Mouse (Mus musculus) left cerebral cortex, adult 9 months (tissue): ENCODE data around the gene Unc5cl.

Experiments
- DNase-seq, 2 experiments: peaks; one replicate each; pipeline ENCODE4 v3.0.0; 2022; ENCODE audit warnings: low spot score in 2 of 2

Unc5cl gene

DNA sequence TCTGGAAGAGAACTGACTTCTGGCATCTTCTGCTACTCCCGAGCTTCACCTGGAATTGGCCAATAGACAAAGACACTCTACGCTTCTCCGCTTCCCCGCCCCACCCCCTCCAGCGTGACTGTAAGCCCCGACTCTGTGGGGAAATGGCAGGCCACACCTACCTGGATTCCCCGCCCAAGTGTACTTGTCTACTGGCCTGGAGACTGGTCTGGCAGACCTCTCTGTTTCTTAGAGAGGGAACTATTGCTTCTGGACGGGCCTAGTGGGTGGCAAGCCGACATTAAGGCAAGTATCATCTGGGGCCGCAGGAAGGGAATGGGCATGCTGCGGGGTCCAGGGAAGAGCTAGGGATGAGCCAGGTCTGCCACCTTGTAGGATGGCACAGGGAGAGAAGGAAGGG, at the start of gene Unc5cl:
Unc5cl (plus strand) TSS at position 214 of the 400 bp plus-strand sequence.
- DNase-seq = no peak

DNA sequence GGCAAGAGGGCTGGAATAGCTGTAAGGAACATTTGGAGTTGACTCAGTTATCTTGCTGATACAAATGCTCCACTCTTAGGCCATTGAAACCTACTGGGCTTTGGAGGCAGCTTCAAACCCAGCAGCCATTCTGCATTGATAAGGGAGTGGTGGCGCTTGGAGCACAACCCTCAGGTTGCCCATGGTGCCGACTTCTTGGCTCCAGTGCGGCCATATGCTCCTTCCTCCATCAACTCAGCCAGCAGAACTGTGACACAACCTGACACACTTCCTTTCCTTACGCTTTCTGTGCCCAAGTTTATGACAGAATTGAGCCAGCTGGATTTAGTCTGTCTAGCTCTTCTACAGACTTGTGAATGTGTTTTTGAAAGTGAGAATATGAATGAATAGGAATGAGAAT, 47.5 kb upstream of the Unc5cl start:
- no peak for DNase-seq

DNA sequence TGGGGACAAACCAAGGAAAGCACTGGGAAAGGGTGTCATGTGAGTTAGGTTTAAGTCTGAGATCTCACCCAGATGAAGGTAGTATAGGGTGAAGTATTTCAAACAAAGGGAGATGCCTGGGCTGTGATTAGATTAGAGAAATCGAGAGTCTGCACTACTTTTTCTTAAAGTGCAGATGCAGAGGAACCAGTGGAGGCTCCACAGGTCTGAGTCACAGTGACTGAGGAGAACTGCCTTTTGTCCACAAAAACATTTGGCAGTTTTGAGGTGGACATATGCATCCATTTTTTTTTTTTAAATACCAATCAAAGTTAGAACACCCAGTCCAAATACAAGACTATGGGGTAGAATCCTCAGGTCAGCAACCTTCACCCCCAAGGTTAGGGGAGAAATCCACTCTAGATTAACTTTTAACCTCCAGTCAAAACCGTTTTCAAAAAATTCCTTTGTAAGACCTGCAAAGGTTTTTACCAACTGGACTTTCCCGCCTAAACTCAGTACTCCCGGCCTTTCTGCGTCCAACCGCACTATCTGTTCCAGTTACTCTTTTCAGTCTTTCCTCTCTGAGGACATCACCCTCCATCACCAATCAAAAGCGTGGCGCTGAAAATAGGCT, 46.7 kb upstream of the Unc5cl start:
- no peak for DNase-seq

DNA sequence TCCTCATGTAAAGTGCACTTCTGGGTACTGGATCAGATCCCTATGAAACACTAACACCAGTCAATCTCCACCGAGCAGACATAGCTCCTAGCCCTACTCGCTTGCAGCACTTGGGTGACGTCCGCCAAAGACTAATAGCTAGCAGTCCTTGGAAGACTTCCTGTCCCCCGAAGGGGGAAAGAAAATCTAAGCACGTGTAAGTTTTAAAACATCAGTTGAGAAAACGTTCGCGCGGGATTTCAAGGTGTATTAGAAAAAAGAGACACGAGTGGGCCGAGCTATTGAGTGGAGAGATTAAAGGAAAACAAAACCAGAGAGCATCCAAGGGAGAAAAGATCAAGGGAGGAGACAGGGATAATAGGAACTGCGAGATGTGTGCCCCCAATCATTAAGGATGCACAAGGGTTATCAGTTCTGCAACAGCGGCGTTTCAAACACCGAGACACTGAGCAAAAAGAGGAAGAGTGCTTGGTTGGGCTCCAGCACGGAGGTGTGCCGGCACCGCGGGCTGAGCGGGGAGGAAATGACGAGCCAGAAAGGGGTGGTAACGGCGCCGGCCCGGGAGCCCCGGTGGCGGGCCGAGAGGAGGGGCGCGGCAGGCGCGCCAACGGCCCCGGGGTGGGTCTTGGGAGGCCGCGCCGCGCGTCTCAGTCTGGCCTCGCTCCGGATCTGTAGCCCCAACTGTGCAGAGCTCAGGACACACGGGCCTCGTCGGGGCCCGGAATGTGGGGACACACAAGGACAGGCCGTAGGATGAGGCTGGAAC, 46.0 kb upstream of the Unc5cl start:
- DNase-seq = peak in 1 of 2 experiments; percentile 71

DNA sequence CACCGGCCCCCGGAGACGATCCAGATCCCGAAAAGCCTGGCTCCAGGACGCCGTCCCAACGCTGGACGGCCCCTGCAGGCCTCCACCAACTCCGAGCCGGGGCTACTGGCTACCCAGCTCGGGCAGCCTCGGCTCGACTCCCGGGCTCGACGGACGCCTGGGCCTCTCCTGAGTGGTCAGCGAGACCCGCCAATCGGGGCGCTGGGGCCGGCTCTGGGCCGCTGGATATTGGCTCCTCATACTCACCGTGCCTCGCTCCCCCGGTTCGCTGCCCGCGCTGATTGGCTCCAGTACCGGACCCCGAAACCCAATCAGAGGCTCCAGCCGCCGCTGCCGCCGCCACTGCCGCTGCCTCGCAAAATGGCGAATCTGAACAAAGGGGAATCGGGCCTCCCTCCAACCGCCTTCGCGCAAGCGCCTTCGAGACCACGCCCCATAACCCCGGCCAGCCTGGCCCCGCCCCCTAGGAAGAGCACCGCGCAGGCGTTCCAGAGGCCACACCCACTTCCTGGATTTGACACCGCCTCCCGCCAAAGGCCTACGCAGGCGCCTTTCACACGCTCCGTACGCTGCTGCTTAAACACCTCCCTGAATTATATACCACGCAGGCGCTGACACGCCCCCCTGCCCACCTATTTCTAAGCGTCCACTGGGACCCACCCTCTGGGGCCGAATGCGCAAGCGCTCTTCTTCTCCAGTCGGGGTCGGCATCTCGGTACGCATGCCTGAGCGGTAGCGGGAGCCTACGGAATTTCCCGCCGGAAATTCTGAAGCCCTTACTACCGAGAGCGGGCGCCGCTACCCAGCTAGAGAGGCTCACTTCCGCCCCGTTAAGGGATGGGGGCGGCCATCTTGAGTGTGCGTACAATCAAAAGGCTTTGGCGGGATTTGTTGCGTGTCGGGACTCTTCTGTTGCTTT, 45.1 kb upstream of the Unc5cl start, which contains the start of the genes Nfya and Oard1:
Nfya (minus strand) TSS at position 527 of the 919 bp plus-strand sequence.
Oard1 (plus strand) TSS at position 635 of the 919 bp plus-strand sequence.
- peak; percentile 100 for DNase-seq

DNA sequence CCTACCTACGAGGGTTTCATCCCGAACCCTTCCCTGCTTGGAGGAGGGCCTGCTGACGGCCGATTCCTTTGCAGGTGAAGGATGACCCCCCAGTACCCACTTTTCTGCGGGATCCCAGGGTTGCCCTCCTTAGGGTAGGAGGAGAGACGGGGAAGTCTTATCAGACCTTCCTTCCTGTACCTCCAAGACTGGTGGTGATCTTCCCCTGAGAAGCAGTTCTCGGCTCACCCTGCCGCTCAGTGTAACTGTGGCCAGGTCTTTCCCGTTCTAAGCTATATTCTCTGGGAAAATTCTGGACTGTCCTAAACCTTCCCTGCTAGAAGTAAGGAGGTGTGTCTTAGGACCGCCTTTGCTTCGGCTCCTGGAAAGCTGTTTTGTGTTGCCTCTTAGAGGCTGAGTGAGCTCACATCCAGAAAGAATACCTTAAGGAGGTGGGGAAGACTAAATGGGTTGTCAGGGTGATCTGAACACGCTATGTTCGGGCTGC, 44.4 kb upstream of the Unc5cl start:
- peak in 1 of 2 experiments; percentile 27 for DNase-seq

DNA sequence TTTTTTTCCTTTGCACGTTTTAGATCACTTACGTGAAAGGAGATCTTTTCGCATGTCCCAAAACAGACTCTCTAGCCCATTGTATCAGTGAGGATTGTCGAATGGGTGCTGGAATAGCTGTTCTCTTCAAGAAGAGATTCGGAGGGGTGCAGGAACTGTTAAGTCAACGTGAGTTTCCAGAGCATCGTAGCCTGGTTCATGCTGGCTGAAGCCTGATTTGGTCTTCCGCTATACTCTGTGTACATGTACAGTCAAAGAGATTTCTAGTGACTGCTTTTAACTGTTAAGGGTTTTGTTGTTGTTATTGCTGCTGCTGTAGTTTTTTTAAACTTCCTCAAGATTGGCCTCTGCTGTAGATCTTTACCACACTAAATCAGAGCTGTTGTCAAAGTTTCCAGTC, 43.5 kb upstream of the Unc5cl start:
- DNase-seq = no peak

DNA sequence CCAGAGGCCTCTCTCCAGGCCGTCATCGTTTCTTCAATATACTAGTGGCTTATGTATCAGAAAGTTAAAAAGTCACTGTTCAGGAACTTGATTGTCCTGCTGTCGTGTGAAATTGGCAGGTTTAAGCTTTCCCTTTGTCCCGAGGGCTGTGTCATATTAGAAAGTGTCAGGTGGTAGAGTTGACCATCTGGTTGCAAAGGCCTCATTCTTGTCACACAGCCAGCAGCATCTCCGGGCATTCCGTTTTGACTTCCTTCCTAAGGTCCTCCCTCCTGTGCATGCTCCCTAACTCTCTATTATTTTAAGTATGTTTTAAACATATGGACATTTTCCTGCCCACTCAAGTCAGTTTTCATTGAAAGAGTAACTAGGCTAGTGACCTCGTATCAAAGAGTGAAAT, 38.7 kb upstream of the Unc5cl start:
- DNase-seq = no peak

DNA sequence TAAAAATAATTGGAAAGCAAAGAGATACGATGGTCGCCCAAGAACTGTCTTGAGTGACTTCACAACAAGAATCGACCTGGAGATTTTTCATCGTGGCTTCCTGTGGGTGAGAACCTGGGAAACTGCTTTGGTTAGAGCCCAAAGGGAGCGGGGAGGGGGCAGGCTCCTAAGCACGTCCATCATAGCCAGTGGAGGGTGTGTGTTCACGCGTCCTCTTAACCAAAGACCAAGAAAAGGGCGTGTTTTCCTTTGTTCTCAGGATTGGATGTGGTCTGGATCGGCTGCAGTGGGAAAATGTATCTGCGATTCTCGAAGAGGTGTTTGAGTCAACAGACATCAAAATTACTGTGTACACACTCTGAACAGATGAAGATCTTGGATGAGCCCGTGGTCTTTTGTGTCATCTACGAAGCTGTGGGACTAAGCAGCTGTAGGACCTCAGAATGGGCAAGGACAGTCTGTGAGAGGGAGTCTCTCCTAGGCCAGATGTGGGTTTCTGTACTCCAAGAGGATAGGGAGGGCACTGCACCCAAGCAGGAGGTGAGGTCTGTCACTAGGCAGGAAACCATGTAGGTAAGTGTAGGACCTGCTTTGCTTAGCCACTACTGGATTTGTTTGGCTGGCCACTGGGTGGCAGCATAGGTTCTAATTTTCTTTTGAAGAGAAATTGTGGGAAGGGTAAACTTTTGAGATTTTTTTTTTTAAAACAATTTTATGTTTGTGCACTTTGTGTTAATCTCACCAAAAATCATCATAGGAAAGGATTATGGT, 38.1 kb upstream of the Unc5cl start:
- DNase-seq = peak in 1 of 2 experiments; percentile 60

DNA sequence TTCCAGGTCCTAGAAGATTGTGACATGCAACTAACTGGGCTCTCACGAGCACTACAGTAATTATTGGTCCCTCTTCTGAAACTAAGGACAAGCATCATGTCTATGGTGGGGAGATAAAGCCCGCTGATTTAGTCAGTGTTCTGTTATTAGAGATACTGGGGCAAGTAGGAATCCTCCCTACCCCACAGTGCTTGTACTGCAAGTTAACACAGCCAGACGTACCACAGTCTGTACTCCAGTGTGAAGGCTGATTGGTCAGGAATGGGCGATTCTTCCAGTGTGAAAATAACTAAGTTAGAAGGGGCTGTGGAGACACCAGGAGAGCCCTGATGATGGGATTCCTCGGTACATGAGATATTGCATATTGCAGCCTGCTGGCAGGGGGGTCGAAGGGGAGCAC, 37.2 kb upstream of the Unc5cl start:
- DNase-seq = no peak

DNA sequence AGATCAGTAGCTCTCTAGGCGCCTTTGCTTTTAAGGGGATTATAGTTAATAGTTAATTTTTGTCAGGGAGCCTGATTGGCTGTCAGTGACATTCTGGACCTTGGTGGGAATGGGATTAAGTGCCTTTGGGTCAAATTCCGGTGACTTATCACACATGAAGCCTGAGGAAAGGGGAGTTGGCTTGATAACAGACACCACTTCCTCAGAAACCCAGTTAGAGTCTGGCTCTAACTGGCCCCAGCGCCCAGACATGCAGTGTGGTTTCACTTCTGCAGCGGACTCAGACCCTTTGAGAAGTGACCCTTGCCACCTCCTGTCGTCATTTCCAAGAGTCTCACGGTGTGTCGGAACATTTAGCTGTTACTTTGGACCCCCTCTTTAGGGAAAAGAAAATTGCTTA, 36.5 kb upstream of the Unc5cl start:
- DNase-seq = no peak

DNA sequence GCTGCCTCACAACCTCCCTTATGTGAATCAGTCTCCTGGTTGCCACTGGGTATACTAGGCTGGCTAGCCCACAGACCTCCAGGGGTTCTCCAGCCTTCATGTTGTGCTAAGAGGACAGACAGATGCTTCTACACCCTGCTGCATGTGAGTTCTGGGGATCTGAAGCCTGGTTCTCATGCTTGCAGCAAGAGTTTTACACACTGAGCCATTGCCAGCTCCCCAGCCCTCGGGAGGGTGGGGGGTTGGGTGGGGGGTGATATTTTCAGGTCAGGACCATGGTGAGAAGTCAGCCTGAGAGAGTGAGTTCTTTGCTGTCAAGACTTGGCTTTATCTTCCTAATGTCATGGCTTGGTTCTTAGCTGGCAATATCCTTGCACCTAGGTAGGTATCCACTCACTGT, 35.9 kb upstream of the Unc5cl start:
- DNase-seq = no peak

DNA sequence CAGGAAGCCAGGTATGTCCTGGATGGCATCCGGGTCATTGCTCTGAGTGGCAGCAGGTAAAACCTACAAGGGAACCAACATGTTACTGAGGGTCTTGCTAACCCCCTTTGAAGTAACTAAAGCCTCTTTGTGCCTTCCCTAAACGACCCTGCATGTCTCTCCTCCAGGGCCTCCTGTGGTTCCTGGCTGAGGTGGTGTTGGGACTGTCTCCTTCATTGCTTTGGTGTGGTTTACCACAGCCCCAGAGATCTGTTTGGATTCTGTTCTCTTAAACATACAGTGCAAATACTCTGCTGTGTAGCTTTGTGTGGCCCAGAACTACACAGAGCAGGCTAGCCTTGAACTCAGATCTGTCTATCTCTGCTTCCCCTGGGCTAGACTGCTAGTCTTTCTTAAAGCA, 35.1 kb upstream of the Unc5cl start:
- no peak for DNase-seq

DNA sequence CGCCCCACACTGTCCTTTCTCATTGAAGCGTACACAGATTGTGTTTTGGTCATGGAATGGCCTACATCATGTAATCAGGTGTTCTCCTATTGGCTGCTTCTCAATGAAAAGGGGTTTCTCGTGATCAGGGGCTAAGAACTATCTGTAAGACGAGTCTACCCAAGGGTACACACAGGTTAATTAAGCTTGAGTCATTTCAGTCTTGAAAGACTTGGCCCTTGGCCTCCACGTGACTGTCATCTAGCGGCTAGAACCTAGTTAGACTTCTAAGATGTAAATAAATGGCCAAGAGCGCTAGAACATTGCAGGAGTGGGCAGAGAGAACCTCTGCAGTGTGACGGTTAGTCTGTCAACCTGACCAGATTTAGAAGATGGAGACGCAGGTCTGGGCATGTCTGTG, 30.5 kb upstream of the Unc5cl start:
- DNase-seq = no peak

DNA sequence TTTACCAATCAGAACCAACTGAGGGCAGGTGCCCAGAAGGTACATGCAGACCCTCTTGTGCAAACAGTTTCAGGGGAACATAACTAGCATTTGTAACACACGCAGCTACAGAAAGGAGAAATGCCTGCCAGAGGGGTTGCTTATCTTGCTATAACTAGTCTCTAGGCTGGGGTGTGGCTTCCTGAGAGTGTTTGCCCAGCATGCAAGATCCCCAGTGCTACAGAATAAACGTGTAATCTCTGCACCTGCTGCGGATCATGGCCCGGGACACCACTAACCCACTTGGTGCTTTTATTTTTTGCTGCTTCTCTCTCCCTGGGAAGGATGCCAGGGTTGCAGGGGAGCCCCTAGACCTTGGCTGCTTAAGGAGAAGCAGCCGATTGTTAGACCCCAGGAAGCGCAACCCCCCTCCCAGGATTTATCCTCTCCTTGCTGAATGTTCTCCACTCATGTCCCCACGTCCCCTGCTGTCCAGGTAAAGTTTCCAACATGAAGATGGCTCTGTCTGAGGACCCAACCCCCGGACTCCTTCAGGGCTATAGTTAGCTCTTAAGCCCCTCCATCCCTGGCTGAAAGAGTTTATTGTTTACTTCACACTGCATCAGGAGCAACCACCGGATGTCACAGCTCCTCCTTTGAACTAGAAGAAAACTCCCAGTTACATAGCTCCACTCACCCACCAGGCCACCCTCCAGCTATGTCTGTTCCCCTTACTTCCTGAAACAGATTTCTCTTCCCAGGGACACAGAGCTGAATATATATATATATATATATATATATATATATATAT, 28.7 kb upstream of the Unc5cl start:
- no peak for DNase-seq

DNA sequence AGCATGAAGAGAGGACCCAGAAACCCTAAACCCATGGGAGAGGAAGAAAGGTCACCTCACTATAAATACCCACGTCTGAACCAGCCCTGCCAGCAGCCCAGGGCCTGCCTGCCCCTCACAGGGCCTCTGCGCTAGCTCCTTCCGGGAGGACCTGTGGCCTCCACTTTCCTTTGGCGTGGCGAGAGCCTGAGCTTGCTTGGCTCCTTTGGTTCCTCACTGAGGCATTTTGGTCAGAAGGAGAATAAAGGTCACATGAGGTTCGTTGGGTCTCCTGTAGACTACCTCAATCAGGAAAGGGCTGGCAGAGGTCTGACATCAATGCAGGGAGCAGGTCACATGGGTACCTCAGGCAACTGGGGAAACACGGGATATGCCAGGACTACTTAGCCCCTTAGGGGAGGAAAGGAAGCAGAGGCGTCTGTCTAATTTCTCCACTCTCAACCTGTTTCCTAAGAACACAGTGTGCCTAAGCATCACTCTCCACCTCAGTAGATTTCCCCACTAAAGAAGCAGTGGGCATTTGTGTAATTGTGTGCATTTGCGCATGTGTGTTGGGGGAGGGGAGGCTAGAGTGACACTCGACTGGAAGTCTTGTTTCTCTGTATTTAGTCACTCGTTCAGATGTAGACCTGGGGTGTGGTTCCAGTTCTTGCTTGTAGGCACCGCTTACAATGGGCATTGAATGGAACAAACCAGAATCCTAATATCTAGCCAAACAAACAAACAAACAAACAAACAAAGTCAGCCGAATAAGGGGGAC, 27.5 kb upstream of the Unc5cl start:
- no peak for DNase-seq

DNA sequence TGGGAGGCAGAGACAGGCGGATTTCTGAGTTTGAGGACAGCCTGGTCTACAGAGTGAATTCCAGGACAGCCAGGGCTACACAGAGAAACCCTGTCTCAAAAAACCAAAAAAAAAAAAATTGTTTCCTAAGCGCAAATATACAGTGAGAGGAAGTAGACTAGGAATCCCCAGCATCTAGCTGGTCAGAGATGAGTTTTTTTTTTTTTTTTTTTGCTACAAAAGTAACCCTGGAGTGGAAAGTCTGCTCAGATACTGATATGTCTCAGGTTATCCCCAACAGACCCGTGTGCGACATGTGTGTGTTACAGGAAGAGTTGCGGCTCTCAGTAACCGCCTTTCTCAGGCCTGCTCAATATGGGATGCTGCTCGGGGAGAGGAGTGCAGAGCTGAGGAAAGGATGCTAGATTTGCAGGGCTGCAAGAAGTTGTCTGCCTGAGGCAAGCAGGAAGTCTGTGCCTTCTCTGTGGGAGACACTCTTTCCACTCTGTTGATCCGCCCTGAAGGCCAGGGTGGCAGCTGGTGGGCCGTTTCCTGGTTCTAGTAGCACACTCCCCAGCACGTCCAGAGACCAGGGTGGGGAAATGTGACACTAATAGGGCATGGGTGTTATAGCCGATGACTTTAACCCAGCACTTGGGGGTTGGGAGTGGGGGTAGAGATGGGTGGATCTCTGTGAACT, 26.7 kb upstream of the Unc5cl start:
- no peak for DNase-seq

DNA sequence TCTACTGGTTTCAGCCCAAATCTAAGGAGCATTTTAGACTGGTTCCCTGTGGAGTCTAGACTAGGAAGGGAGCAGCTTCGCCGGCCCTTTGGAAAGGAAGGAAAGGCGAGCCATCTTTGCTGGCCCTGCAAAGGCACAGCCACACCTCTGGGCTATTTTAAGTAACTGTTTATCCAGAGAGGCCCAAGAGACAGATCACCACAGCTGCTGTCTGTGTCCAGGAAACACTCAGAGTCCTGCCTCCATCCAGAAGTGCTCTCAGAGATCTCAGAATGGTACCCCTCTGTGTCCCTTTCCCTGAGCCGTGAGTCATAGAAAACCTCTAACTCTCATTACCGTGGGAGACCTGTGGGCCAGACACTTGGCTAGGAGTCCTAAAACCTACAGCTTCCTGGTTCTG, 24.3 kb upstream of the Unc5cl start:
- DNase-seq = no peak

DNA sequence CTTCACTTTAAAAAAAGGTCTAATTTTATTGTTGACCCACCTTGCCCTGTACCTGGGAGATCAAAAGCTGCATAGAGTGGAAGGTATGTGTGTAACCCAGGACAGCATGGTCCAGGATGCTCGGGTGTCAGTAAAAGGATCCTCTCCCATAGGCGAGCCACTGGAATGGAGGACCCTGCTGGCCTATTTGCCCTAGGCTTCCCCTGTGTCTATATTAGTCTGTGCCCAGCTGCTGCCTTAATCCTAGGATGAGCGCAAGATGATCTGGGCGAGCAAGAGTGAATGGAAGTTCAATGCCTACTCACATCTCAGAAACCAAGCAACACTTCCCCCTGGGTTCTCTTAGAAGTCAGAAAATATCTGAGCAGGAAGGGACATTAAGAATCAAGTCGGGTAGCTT, 23.6 kb upstream of the Unc5cl start:
- DNase-seq = no peak
